Mouse (Mus musculus) CD8-positive naive resting alpha-beta T cell, adult 2 months (primary cell): Measurements from ENCODE around the gene Omt2a.
"Not testable (repeated sequence)": the region's sequence is repeated elsewhere in the genome, so short reads cannot be mapped to it uniquely, and the experiment has no call there.

Experiments
- DNase-seq, 2 experiments: peaks; one replicate each; pipeline ENCODE4 v3.0.0; 2022; ENCODE audit warnings: low read depth in 2 of 2, low spot score in 2 of 2

Gene Omt2a

GRCm38 (mm10) chr9:78314696-78315095 is at the start of gene Omt2a:
Omt2a (minus strand) TSS chr9:78314796.
- no peak for DNase-seq

- no peak for DNase-seq
These were observed 48.8 kb upstream of the Omt2a start for GRCm38 (mm10) chr9:78363374-78363773.

- DNase-seq, result no peak
These were observed 45.9 kb upstream of the Omt2a start for GRCm38 (mm10) chr9:78360484-78360872.

GRCm38 (mm10) chr9:78359750-78360483 is 45.3 kb upstream of the Omt2a start:
- DNase-seq, result no peak

GRCm38 (mm10) chr9:78358053-78358452 is 43.5 kb upstream of the Omt2a start:
- DNase-seq, result peak; percentile 19 to 28

- DNase-seq, result no peak
These were observed 41.0 kb upstream of the Omt2a start, which contains the start of gene Gsta2 for GRCm38 (mm10) chr9:78355611-78356010. Gsta2 (minus strand) TSS chr9:78355788.

- no peak for DNase-seq
These were observed 40.3 kb upstream of the Omt2a start for GRCm38 (mm10) chr9:78354665-78355578.

GRCm38 (mm10) chr9:78351504-78352220 is 37.1 kb upstream of the Omt2a start:
- DNase-seq, result no peak

GRCm38 (mm10) chr9:78350007-78350406 is 35.4 kb upstream of the Omt2a start:
- not testable (repeated sequence) for DNase-seq

- not testable (repeated sequence) for DNase-seq
These were observed 34.5 kb upstream of the Omt2a start for GRCm38 (mm10) chr9:78349141-78349540.

- not testable (repeated sequence) for DNase-seq
These were observed 33.8 kb upstream of the Omt2a start for GRCm38 (mm10) chr9:78348206-78349004.

GRCm38 (mm10) chr9:78347004-78347403 is 32.4 kb upstream of the Omt2a start:
- DNase-seq, result no peak

- DNase-seq, result not testable (repeated sequence)
These were observed 30.6 kb upstream of the Omt2a start for GRCm38 (mm10) chr9:78345235-78345634.

GRCm38 (mm10) chr9:78343055-78343454 is 28.5 kb upstream of the Omt2a start:
- not testable (repeated sequence) for DNase-seq

GRCm38 (mm10) chr9:78342494-78342893 is 27.9 kb upstream of the Omt2a start:
- not testable (repeated sequence) for DNase-seq

- peak; percentile 13 to 31 for DNase-seq
These were observed 25.7 kb upstream of the Omt2a start for GRCm38 (mm10) chr9:78340324-78340723.

- DNase-seq, result not testable (repeated sequence)
These were observed 22.5 kb upstream of the Omt2a start for GRCm38 (mm10) chr9:78337050-78337449.

- not testable (repeated sequence) for DNase-seq
These were observed 12.7 kb upstream of the Omt2a start, which contains the start of gene Omt2b for GRCm38 (mm10) chr9:78327289-78327688. Omt2b (plus strand) TSS chr9:78327589.

GRCm38 (mm10) chr9:78319499-78319898 is 4.9 kb upstream of the Omt2a start:
- DNase-seq, result no peak

GRCm38 (mm10) chr9:78308122-78308521 is 6.5 kb downstream of the Omt2a start:
- not testable (repeated sequence) for DNase-seq
